Mouse (Mus musculus): ENCODE results near the gene Mtmr12. TPM values are rescaled to one million over a fixed set of nuclear protein-coding genes. Genes with fewer than 3 reads are reported as not detected.

Gene Mtmr12
- total RNA-seq, 2 experiments from 2014 or later: 17.6 to 24.1 TPM

GRCm38 (mm10) chr15:12319889-12320288 lies 115.1 kb downstream of the Mtmr12 start:
- DNase-seq (ENCODE audit: low spot score in 2 of 2): no peak

- DNase-seq (ENCODE audit: low spot score in 2 of 2): no peak
Observed at GRCm38 (mm10) chr15:12320441-12321090, 115.7 kb downstream of the Mtmr12 start.

- DNase-seq (ENCODE audit: low spot score in 2 of 2): peak; percentile 98 to 99
Observed at GRCm38 (mm10) chr15:12321091-12321787, 116.4 kb downstream of the Mtmr12 start, which contains the start of gene Golph3. TSS of gene Golph3 (plus strand) at chr15:12321450.

- DNase-seq (ENCODE audit: low spot score in 2 of 2): peak; percentile 52 to 60
Observed at GRCm38 (mm10) chr15:12321788-12322621, 117.2 kb downstream of the Mtmr12 start, which contains the start of gene 1810049J17Rik. TSS of gene 1810049J17Rik (minus strand) at chr15:12321899.

DNA sequence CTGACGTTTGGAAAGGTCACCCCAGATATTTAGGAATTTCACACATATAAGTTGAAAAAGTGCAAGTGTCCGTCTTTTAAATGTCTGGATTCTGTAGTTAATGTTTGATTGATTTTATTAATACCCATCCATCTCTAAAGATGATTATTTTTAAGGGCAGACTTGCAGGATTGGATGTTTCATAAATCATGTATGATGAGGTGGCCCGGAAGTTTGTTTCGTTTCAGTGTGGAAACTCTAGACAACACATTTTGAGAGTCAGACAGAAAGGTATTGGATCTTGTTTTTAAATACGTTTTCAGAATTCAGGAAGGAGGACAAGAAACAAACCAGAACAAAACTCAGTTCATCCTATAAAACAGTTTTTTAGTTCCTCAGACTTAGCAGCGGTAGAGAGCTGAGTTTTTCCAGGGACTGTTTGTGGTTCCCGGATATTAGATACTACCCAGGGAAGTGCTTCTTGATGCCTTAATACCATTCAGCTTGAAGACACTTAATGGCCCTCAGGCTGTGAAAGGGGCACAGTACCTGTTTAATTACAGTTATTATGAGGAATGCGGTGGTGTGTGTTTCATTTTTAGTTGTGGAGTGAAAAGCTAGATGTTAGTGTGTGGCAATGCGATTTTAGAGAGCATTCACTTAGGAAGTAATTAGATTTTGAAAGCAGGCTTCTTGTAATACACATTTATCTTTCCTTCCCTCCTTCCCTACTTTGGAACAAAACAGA lies 118.0 kb downstream of the Mtmr12 start:
- DNase-seq (ENCODE audit: low spot score in 2 of 2): no peak

Small RNAs within 50 kb of the gene (microRNA-seq; reads per million reads assigned to microRNA genes)
- 0 reads per million in 2 experiments for gene Mir1898 (ENCODE audit: borderline number of aligned reads in 2 of 2)

Other genes with a start within 250 kb of the Mtmr12 start
- 100 to 1,000 TPM; 203 to 249 TPM for gene Sub1, start 208.0 kb upstream of the Mtmr12 start, total RNA-seq (2021)
- 100 to 1,000 TPM; 178 to 179 TPM for gene Zfr, start 87.2 kb upstream of the Mtmr12 start, total RNA-seq (2021)
- gene Golph3, start 116.4 kb downstream of the Mtmr12 start, total RNA-seq (2021): 100 to 1,000 TPM; 131 to 161 TPM
- 1 to 10 TPM in 1 of 2 experiments, under 1 TPM in 1; 0.77 to 1.6 TPM for gene 1810049J17Rik, start 116.9 kb downstream of the Mtmr12 start, total RNA-seq (2021)

Measured in adrenal gland, adult 18-20 months (tissue).